Mouse (Mus musculus): ENCODE data around the gene Eif1ad. TPM values are rescaled to one million over a fixed set of nuclear protein-coding genes. Genes with fewer than 3 reads are reported as not detected.
A peak's percentile ranks its signal among the peaks of the same experiment; 100 is the strongest.
"Not testable (repeated sequence)": the region's sequence is repeated elsewhere in the genome, so short reads cannot be mapped to it uniquely, and the experiment has no call there.

Gene Eif1ad
- polyA plus RNA-seq, 1 experiment from 2014 or later: 99.4 TPM

- H3K27me3 ChIP-seq (ENCODE audit: low read depth, poor library complexity, severe bottlenecking): no peaks in the 10 kb centered on the region
- H3K36me3 ChIP-seq: peaks cover 31% of the 10 kb centered on the region
- H3K4me3 ChIP-seq: peak within 1 kb of the TSS; percentile 100
- peaks cover 36% of the 10 kb centered on the region for H3K4me1 ChIP-seq
- DNase-seq (ENCODE audit: low spot score): peak; percentile 96
- peak within 1 kb of the TSS; percentile 92 for H3K27ac ChIP-seq
- WGBS: 2% methylated on average over 43 of the region's 43 CpGs
- no peaks in the 10 kb centered on the region for H3K9me3 ChIP-seq (replicated peaks)
Observed at GRCm38 (mm10) chr19:5388588-5389242, 22.2 kb downstream of the Eif1ad start, which contains the start of gene Sart1. Gene Sart1 (minus strand): TSS chr19:5388703.

- peaks cover 39% of the 10 kb centered on the region for H3K4me1 ChIP-seq
- H3K27ac ChIP-seq: peak overlapping the region; percentile 92
- H3K27me3 ChIP-seq (ENCODE audit: low read depth, poor library complexity, severe bottlenecking): no peaks in the 10 kb centered on the region
- no peaks in the 10 kb centered on the region for H3K9me3 ChIP-seq (replicated peaks)
- WGBS: 32% methylated on average over 12 of the region's 12 CpGs
- H3K4me3 ChIP-seq: peak overlapping the region; percentile 100
- H3K36me3 ChIP-seq: peaks cover 21% of the 10 kb centered on the region
- peak; percentile 52 for DNase-seq (ENCODE audit: low spot score)
Observed at GRCm38 (mm10) chr19:5389647-5390046, 23.1 kb downstream of the Eif1ad start.

- Histone ChIP-seq H3K27me3 (ENCODE audit: low read depth, poor library complexity, severe bottlenecking) (no peaks in the 10 kb centered on the region), H3K27ac (peak overlapping the region; percentile 92), H3K4me1 (peaks cover 39% of the 10 kb centered on the region), H3K9me3 (replicated peaks) (no peaks in the 10 kb centered on the region), H3K4me3 (peak overlapping the region; percentile 100), H3K36me3 (peaks cover 14% of the 10 kb centered on the region)
- WGBS: 79% methylated on average over 8 of the region's 8 CpGs
- DNase-seq (ENCODE audit: low spot score): no peak
Observed at GRCm38 (mm10) chr19:5390416-5390815, 23.9 kb downstream of the Eif1ad start.

GRCm38 (mm10) chr19:5392892-5393291, 26.4 kb downstream of the Eif1ad start:
- H3K9me3 ChIP-seq (replicated peaks): no peaks in the 10 kb centered on the region
- no peaks in the 10 kb centered on the region for H3K36me3 ChIP-seq
- H3K27me3 ChIP-seq (ENCODE audit: low read depth, poor library complexity, severe bottlenecking): no peaks in the 10 kb centered on the region
- no peak overlapping the region for H3K27ac ChIP-seq
- H3K4me3 ChIP-seq: no peak overlapping the region
- WGBS: 85% methylated on average over 4 of the region's 4 CpGs
- DNase-seq (ENCODE audit: low spot score): no peak
- H3K4me1 ChIP-seq: peaks cover 27% of the 10 kb centered on the region

- DNase-seq (ENCODE audit: low spot score): no peak
- H3K4me3 ChIP-seq: no peak overlapping the region
- H3K36me3 ChIP-seq: no peaks in the 10 kb centered on the region
- no peaks in the 10 kb centered on the region for H3K27me3 ChIP-seq (ENCODE audit: low read depth, poor library complexity, severe bottlenecking)
- no peaks in the 10 kb centered on the region for H3K9me3 ChIP-seq (replicated peaks)
- WGBS: 43% methylated on average over 10 of the region's 10 CpGs
- no peak overlapping the region for H3K27ac ChIP-seq
- H3K4me1 ChIP-seq: peaks cover 25% of the 10 kb centered on the region
Observed at GRCm38 (mm10) chr19:5394168-5394567, 27.6 kb downstream of the Eif1ad start.

GRCm38 (mm10) chr19:5395371-5395770, 28.8 kb downstream of the Eif1ad start:
- Histone ChIP-seq H3K27me3 (ENCODE audit: low read depth, poor library complexity, severe bottlenecking) (no peaks in the 10 kb centered on the region), H3K9me3 (replicated peaks) (no peaks in the 10 kb centered on the region), H3K4me1 (peaks cover 12% of the 10 kb centered on the region), H3K4me3 (no peak overlapping the region), H3K27ac (no peak overlapping the region), H3K36me3 (no peaks in the 10 kb centered on the region)
- DNase-seq (ENCODE audit: low spot score): no peak
- WGBS: 78% methylated on average over 4 of the region's 4 CpGs

GRCm38 (mm10) chr19:5401073-5401472, 34.5 kb downstream of the Eif1ad start:
- H3K36me3 ChIP-seq; H3K4me1 ChIP-seq; H3K9me3 ChIP-seq (replicated peaks); H3K4me3 ChIP-seq; DNase-seq (ENCODE audit: low spot score); H3K27me3 ChIP-seq (ENCODE audit: low read depth, poor library complexity, severe bottlenecking): not testable (repeated sequence)
- H3K27ac ChIP-seq: peak overlapping the region; percentile 19; the same call in 1 of the 2 replicates
- 79% methylated on average over 4 of the region's 4 CpGs for WGBS

- Histone ChIP-seq H3K4me1 (peaks cover 13% of the 10 kb centered on the region), H3K4me3 (no peak within 1 kb of the TSS), H3K9me3 (replicated peaks) (no peaks in the 10 kb centered on the region), H3K27me3 (ENCODE audit: low read depth, poor library complexity, severe bottlenecking) (no peaks in the 10 kb centered on the region), H3K27ac (no peak within 1 kb of the TSS), H3K36me3 (no peaks in the 10 kb centered on the region)
- DNase-seq (ENCODE audit: low spot score): no peak
- whole genome bisulfite sequencing: 80% methylated on average over 8 of the region's 8 CpGs
Observed at GRCm38 (mm10) chr19:5402293-5402692, 35.8 kb downstream of the Eif1ad start, which contains the start of gene Tsga10ip. Gene Tsga10ip (minus strand): TSS chr19:5402526.

GRCm38 (mm10) chr19:5405924-5406323, 39.4 kb downstream of the Eif1ad start:
- Histone ChIP-seq H3K9me3 (replicated peaks) (no peaks in the 10 kb centered on the region), H3K4me3 (peak overlapping the region; percentile 50), H3K36me3 (peaks cover 5% of the 10 kb centered on the region; the same call in 1 of the 2 replicates), H3K27ac (peak overlapping the region; percentile 85), H3K27me3 (ENCODE audit: low read depth, poor library complexity, severe bottlenecking) (no peaks in the 10 kb centered on the region), H3K4me1 (peaks cover 23% of the 10 kb centered on the region)
- no peak for DNase-seq (ENCODE audit: low spot score)
- WGBS: 36% methylated on average over 7 of the region's 7 CpGs

GRCm38 (mm10) chr19:5406531-5407126, 40.1 kb downstream of the Eif1ad start:
- H3K4me3 ChIP-seq: peak overlapping the region; percentile 61
- WGBS: 11% methylated on average over 25 of the region's 25 CpGs
- not testable (repeated sequence) for H3K27me3 ChIP-seq (ENCODE audit: low read depth, poor library complexity, severe bottlenecking); H3K36me3 ChIP-seq; H3K9me3 ChIP-seq (replicated peaks)
- peaks cover 23% of the 10 kb centered on the region for H3K4me1 ChIP-seq
- H3K27ac ChIP-seq: peak overlapping the region; percentile 90
- peak; percentile 65 for DNase-seq (ENCODE audit: low spot score)

GRCm38 (mm10) chr19:5407133-5407532, 40.6 kb downstream of the Eif1ad start:
- no peaks in the 10 kb centered on the region for H3K27me3 ChIP-seq (ENCODE audit: low read depth, poor library complexity, severe bottlenecking)
- H3K4me1 ChIP-seq: peaks cover 27% of the 10 kb centered on the region
- peak overlapping the region; percentile 61 for H3K4me3 ChIP-seq
- H3K9me3 ChIP-seq (replicated peaks): no peaks in the 10 kb centered on the region
- WGBS: 20% methylated on average over 7 of the region's 7 CpGs
- DNase-seq (ENCODE audit: low spot score): peak; percentile 69
- H3K27ac ChIP-seq: peak overlapping the region; percentile 90
- peaks cover 5% of the 10 kb centered on the region; the same call in 1 of the 2 replicates for H3K36me3 ChIP-seq

- H3K27ac ChIP-seq: peak overlapping the region; percentile 90
- 93% methylated on average over 13 of the region's 13 CpGs for WGBS
- no peaks in the 10 kb centered on the region for H3K9me3 ChIP-seq (replicated peaks)
- peak overlapping the region; percentile 61; the same call in 1 of the 2 replicates for H3K4me3 ChIP-seq
- H3K36me3 ChIP-seq: peaks cover 5% of the 10 kb centered on the region; the same call in 1 of the 2 replicates
- H3K4me1 ChIP-seq: peaks cover 27% of the 10 kb centered on the region
- DNase-seq (ENCODE audit: low spot score): no peak
- H3K27me3 ChIP-seq (ENCODE audit: low read depth, poor library complexity, severe bottlenecking): no peaks in the 10 kb centered on the region
Observed at GRCm38 (mm10) chr19:5408057-5409001, 41.8 kb downstream of the Eif1ad start.

Data from limb, embryonic 10.5 days (tissue).